Mouse (Mus musculus): Measurements from ENCODE around the gene 4930415O20Rik.

- no peak for TF ChIP-seq CTCF (IDR thresholded peaks at IDR 0.05; ENCODE audit: extremely low read depth, insufficient read length, insufficient replicate concordance, low read depth, low read length)
- TF ChIP-seq POLR2A (IDR thresholded peaks at IDR 0.05; ENCODE audit: low read depth, low read length), result no peak
Observed at GRCm38 (mm10) chr15:98552758-98553157, 18.0 kb upstream of the 4930415O20Rik start.

Data from small intestine, adult 2 months (tissue).